Mouse (Mus musculus) stomach, embryonic 14.5 days (tissue): ENCODE results near the gene Gm5065. TPM values are rescaled to one million over a fixed set of nuclear protein-coding genes. Genes with fewer than 3 reads are reported as not detected.

Experiments used
- ATAC-seq: fragments of 200-750 bp; cut with Nextera tagmentation; 2 replicates; pipeline ENCODE4 v1.8.0; 2017; ENCODE audit warnings: low read depth, moderate TSS enrichment; ENCODE audit not compliant: insufficient number of reproducible peaks, insufficient read depth, low FRiP score
- H3K27ac ChIP-seq: fragments of 300-500 bp; sonication (generic); 2 replicates; pipeline ENCODE4 v1.5.1; 2014; ENCODE audit warnings: mild to moderate bottlenecking, low read length, moderate library complexity, mixed read lengths
- H3K27me3 ChIP-seq: fragments of 300-500 bp; sonication (generic); 2 replicates; pipeline ENCODE4 v1.6.1; 2014; ENCODE audit warnings: low read length, control low read depth, mixed read lengths; ENCODE audit not compliant: control insufficient read depth, insufficient read depth
- H3K36me3 ChIP-seq: fragments of 300-500 bp; sonication (generic); 2 replicates; pipeline ENCODE4 v1.6.1; 2014; ENCODE audit warnings: mild to moderate bottlenecking, control low read depth, low read length, moderate library complexity, mixed read lengths; ENCODE audit not compliant: control insufficient read depth, insufficient read depth
- H3K4me1 ChIP-seq: fragments of 300-500 bp; sonication (generic); 2 replicates; pipeline ENCODE4 v1.6.1; 2014; ENCODE audit warnings: low read length, control low read depth, mixed read lengths; ENCODE audit not compliant: control insufficient read depth, insufficient read depth
- H3K4me2 ChIP-seq: fragments of 300-500 bp; sonication (generic); replicated peaks from 2 replicates; pipeline ENCODE4 v1.6.1; 2014; ENCODE audit warnings: low read depth, low read length, control low read depth
- H3K4me3 ChIP-seq: fragments of 300-500 bp; sonication (generic); 2 replicates; pipeline ENCODE4 v1.5.1; 2014; ENCODE audit warnings: low read depth, low read length, control low read depth
- H3K9ac ChIP-seq: fragments of 300-500 bp; sonication (generic); replicated peaks from 2 replicates; pipeline ENCODE4 v1.6.1; 2014; ENCODE audit warnings: low read depth, mild to moderate bottlenecking, control low read depth, low read length, moderate library complexity, mixed read lengths
- H3K9me3 ChIP-seq: fragments of 300-500 bp; sonication (generic); 2 replicates; pipeline ENCODE4 v1.6.1; 2016; ENCODE audit warnings: low read depth, low read length, control low read depth; ENCODE audit not compliant: control insufficient read depth
- WGBS: fragments of 180-500 bp; shearing (Covaris S2); extraction: QIAGEN DNeasy Blood & Tissue Kit; methylation state at CpG from one replicate; pipeline ENCODE4 v1.1.7; 2014; 5-methylcytosine and 5-hydroxymethylcytosine counted together
- polyA plus RNA-seq: library from polyadenylated mRNA; unstranded; fragments of >200 nt; fragmentation: Nextera tagmentation; extraction: Ambion mirVana; gene quantifications from 2 replicates; pipeline ENCODE4 v1.2.1, GENCODE M21; 2014

Gm5065 gene
- polyA plus RNA-seq: not detected in 2 replicates

DNA sequence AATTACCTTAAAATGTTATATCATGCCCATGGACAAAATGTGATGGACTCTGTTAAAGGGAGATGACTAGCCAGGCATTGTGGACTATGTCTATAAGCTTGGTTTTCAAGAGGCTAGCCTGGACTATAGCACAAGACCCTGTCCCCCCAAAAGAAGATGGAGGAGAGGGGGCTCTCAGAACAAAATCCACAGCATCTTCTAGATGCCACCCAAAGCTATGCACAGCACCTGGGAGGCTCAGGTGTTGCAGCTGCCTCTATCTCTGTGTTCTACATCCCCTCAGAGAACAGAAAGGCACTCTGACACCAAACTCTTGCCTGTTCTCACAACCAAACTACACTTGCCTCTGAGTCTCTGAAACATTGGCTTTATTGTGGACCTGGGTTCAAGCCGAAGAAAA, at the start of gene Gm5065:
Gene Gm5065 (plus strand): TSS at position 301 of the 400 bp plus-strand sequence.
- Histone ChIP-seq H3K4me2 (no peak within 1 kb of the TSS), H3K27ac (no peak within 1 kb of the TSS), H3K9me3 (peaks cover 12% of the 10 kb centered on the region; the same call in 1 of the 2 replicates), H3K4me1 (no peaks in the 10 kb centered on the region), H3K4me3 (no peak within 1 kb of the TSS), H3K36me3 (no peaks in the 10 kb centered on the region), H3K27me3 (no peaks in the 10 kb centered on the region), H3K9ac (no peak within 1 kb of the TSS)
- ATAC-seq: no peak
- 86% methylated on average over 1 of the region's 1 CpGs for WGBS

DNA sequence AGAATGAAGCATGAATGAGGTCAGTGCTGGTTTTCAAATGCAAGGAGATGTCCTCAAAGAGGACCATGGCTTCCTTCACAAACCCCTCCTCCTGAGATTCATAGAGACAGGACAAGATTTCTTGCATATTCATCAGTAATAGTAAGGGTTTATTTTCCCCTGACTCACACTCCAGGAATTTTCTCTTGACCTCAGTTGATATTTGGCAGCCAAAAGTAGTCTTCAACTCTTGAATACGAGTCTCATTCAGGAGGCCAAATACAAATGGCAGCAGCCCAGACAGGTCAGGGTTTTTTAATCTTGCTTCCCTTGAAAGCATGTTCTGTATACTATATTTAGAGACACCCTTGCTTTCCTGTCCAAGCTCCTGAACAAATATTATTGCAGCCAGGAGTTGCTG, 22.8 kb upstream of the Gm5065 start:
- no peak for ATAC-seq
- Histone ChIP-seq H3K36me3 (no peaks in the 10 kb centered on the region), H3K9ac (no peak overlapping the region), H3K4me2 (no peak overlapping the region), H3K27ac (no peak overlapping the region), H3K27me3 (no peaks in the 10 kb centered on the region), H3K9me3 (no peaks in the 10 kb centered on the region; the same call in 1 of the 2 replicates), H3K4me1 (no peaks in the 10 kb centered on the region), H3K4me3 (no peak overlapping the region)
- WGBS: 79% methylated on average over 1 of the region's 1 CpGs

DNA sequence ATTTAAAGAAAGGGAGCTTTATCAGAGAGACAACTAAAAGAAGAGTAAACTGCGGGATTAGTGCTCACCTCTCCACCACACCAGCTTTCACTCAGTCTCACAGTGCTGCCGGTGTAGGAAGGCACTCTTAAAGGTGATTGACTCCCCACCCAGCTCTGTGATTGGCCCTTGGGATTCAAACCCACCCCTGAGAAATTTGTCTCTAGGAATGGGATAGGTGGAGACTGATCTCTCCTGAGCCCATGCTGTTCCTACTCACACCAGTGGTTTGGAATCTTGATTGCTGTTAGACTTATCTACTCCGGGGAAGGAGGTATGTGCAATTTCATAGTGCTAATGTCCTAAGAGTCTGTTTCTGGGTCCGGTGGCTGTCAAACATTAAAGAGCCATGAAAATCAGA, 598 bp downstream of the Gm5065 start, which contains the start of gene Nlrp2:
Gene Nlrp2 (minus strand): TSS at position 101 of the 400 bp plus-strand sequence.
- 78% methylated on average over 4 of the region's 4 CpGs for WGBS
- no peaks in the 10 kb centered on the region for H3K27me3 ChIP-seq
- no peak for ATAC-seq
- H3K27ac ChIP-seq: no peak within 1 kb of the TSS
- no peak within 1 kb of the TSS for H3K9ac ChIP-seq
- H3K9me3 ChIP-seq: peaks cover 15% of the 10 kb centered on the region; the same call in 1 of the 2 replicates
- H3K36me3 ChIP-seq: no peaks in the 10 kb centered on the region
- H3K4me2 ChIP-seq: no peak within 1 kb of the TSS
- H3K4me1 ChIP-seq: no peaks in the 10 kb centered on the region
- H3K4me3 ChIP-seq: no peak within 1 kb of the TSS

DNA sequence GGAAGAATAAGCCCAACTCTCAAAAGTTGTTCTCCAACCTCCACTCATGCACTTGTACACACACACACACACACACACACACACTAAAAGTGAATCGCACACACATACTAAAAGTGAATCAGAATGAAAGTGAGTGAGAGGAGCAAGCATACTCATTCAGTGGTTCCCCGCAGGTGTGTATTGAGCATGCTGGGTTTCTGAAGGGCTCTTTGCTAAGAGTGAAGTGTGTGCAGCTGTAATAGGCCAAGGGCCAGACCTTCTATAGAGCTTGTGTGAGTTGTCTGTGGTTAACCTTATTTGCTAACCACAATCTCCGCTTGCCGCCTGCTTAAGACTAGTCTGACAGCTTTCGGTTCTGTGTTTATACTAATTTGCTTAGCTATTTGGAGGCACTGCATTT, 13.3 kb downstream of the Gm5065 start:
- H3K9ac ChIP-seq: no peak overlapping the region
- no peaks in the 10 kb centered on the region for H3K27me3 ChIP-seq
- H3K4me1 ChIP-seq: no peaks in the 10 kb centered on the region
- H3K27ac ChIP-seq: no peak overlapping the region
- no peak overlapping the region for H3K4me3 ChIP-seq
- H3K36me3 ChIP-seq: no peaks in the 10 kb centered on the region
- peaks cover 3% of the 10 kb centered on the region; the same call in 1 of the 2 replicates for H3K9me3 ChIP-seq
- 90% methylated on average over 5 of the region's 5 CpGs for WGBS
- no peak overlapping the region for H3K4me2 ChIP-seq
- no peak for ATAC-seq

DNA sequence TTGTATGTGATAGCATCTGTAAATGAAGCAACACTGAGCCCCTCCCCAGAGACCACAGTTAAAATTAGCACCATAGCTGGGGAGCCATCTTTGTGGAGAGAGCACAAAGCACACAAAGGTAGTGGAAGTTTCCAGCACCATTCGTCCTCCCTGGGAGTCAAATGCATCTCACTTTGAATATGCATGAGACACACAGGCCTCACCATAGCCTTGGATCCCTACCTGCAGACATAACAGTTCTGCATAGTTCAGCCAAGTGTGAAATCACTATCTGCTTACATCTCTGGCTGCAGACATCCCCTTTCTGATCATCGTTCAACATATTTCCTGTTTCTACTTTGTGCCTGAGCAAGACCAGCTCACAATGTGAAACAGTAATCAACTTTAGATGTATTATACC, 16.4 kb downstream of the Gm5065 start:
- Histone ChIP-seq H3K36me3 (no peaks in the 10 kb centered on the region), H3K9me3 (peaks cover 3% of the 10 kb centered on the region; the same call in 1 of the 2 replicates), H3K4me3 (no peak overlapping the region), H3K27me3 (no peaks in the 10 kb centered on the region), H3K27ac (no peak overlapping the region), H3K9ac (no peak overlapping the region), H3K4me2 (no peak overlapping the region), H3K4me1 (no peaks in the 10 kb centered on the region)
- ATAC-seq: no peak
- 71% methylated on average over 2 of the region's 2 CpGs for WGBS

DNA sequence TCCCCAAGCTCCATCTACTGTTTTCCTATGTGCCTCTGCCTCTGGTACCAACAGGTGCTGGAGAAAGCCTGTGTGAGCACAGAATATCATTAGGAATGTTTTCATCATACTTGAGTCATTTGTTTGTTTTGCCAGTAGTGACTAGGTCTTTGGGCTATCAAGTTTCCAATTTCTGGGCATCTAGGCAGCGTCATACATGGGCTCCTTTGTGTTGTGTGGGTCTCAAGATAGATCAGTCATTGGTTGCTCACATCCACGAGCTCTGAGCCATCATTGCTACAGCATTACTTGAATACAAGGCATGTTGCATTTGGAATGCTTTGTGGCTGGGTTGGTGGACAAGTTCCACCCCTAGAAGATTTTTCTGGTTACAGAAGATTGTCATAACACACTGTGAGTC, 55.9 kb downstream of the Gm5065 start:
- Histone ChIP-seq H3K27me3 (no peaks in the 10 kb centered on the region), H3K4me1 (no peaks in the 10 kb centered on the region), H3K4me2 (no peak overlapping the region), H3K4me3 (no peak overlapping the region), H3K9me3 (no peaks in the 10 kb centered on the region), H3K27ac (no peak overlapping the region), H3K36me3 (no peaks in the 10 kb centered on the region), H3K9ac (no peak overlapping the region)
- ATAC-seq: no peak
- WGBS: 49% methylated on average over 2 of the region's 2 CpGs

Other genes with a start within 250 kb of the Gm5065 start
- gene Rfpl4, start 233.6 kb upstream of the Gm5065 start, polyA plus RNA-seq: not detected in 2 replicates
- 0.25 TPM in 1 of 2 replicates, not detected in the other for gene Rasl2-9, start 224.6 kb upstream of the Gm5065 start, polyA plus RNA-seq
- gene Vmn1r55, start 200.9 kb upstream of the Gm5065 start, polyA plus RNA-seq: not detected in 2 replicates
- not detected in 2 replicates for gene Vmn1r56, start 153.8 kb upstream of the Gm5065 start, polyA plus RNA-seq
- not detected in 2 replicates for gene Vmn1r57, start 132.0 kb upstream of the Gm5065 start, polyA plus RNA-seq
- gene Nlrp2, start 498 bp downstream of the Gm5065 start, polyA plus RNA-seq: not detected in 2 replicates
- not detected in 2 replicates for gene Vmn1r58, start 62.9 kb downstream of the Gm5065 start, polyA plus RNA-seq
- gene Vmn1r59, start 106.2 kb downstream of the Gm5065 start, polyA plus RNA-seq: not detected in 2 replicates
- not detected in 2 replicates for gene Vmn2r28, start 143.4 kb downstream of the Gm5065 start, polyA plus RNA-seq
- not detected in 2 replicates for gene Vmn1r60, start 196.8 kb downstream of the Gm5065 start, polyA plus RNA-seq